Mouse (Mus musculus) limb, embryonic 13.5 days (tissue): ENCODE results near the gene Acap2. TPM values are rescaled to one million over a fixed set of nuclear protein-coding genes. Genes with fewer than 3 reads are reported as not detected.
A peak's percentile ranks its signal among the peaks of the same experiment; 100 is the strongest.

Source experiments
- ATAC-seq: fragments of 200-750 bp; cut with Nextera tagmentation; 2 replicates; pipeline ENCODE4 v1.8.0; 2017; ENCODE audit warnings: low read depth, moderate number of reproducible peaks, moderate TSS enrichment; ENCODE audit not compliant: low FRiP score
- H3K27ac ChIP-seq: fragments of 300-500 bp; sonication (generic); 2 replicates; pipeline ENCODE4 v1.5.1; 2015; ENCODE audit warnings: inconsistent platforms, mild to moderate bottlenecking, moderate library complexity
- H3K27me3 ChIP-seq: fragments of 300-500 bp; sonication (generic); 2 replicates; pipeline ENCODE4 v1.6.1; 2015; ENCODE audit warnings: mild to moderate bottlenecking, inconsistent platforms
- H3K36me3 ChIP-seq: fragments of 300-500 bp; sonication (generic); 2 replicates; pipeline ENCODE4 v1.6.1; 2015; ENCODE audit warnings: inconsistent platforms, mild to moderate bottlenecking, moderate library complexity
- H3K4me1 ChIP-seq: fragments of 300-500 bp; sonication (generic); 2 replicates; pipeline ENCODE4 v1.6.1; 2015; ENCODE audit warnings: inconsistent platforms
- H3K4me2 ChIP-seq: fragments of 300-500 bp; sonication (generic); replicated peaks from 2 replicates; pipeline ENCODE4 v1.6.1; 2015; ENCODE audit warnings: inconsistent platforms, mild to moderate bottlenecking, moderate library complexity
- H3K4me3 ChIP-seq: fragments of 300-500 bp; sonication (generic); 2 replicates; pipeline ENCODE4 v1.5.1; 2015; ENCODE audit warnings: moderate library complexity, mild to moderate bottlenecking, inconsistent platforms
- H3K9ac ChIP-seq: fragments of 300-500 bp; sonication (generic); 2 replicates; pipeline ENCODE4 v1.6.1; 2015; ENCODE audit warnings: mild to moderate bottlenecking, inconsistent platforms
- H3K9me3 ChIP-seq: fragments of 300-500 bp; sonication (generic); 2 replicates; pipeline ENCODE4 v1.6.1; 2016; ENCODE audit warnings: inconsistent platforms
- WGBS: fragments of 180-500 bp; shearing (Covaris S2); methylation state at CpG from one replicate; pipeline ENCODE4 v1.1.7; 2015; 5-methylcytosine and 5-hydroxymethylcytosine counted together
- polyA plus RNA-seq: library from polyadenylated mRNA; unstranded; fragments of >200 nt; fragmentation: Nextera tagmentation; extraction: Ambion mirVana; gene quantifications from 2 replicates; pipeline ENCODE4 v1.2.1, GENCODE M21; 2015

The Acap2 gene
- polyA plus RNA-seq, 1 experiment from 2014 or later: 20.9 TPM

- 8% methylated on average over 20 of the region's 20 CpGs for WGBS
- ATAC-seq: no peak
- Histone ChIP-seq H3K9me3 (no peaks in the 10 kb centered on the region), H3K36me3 (no peaks in the 10 kb centered on the region), H3K4me2 (peak overlapping the region; percentile 60), H3K27ac (no peak overlapping the region), H3K4me3 (peak overlapping the region; percentile 28), H3K27me3 (peaks cover 8% of the 10 kb centered on the region; the same call in 1 of the 2 replicates), H3K9ac (no peak overlapping the region; the same call in 1 of the 2 replicates), H3K4me1 (peaks cover 33% of the 10 kb centered on the region)
Observed at GRCm38 (mm10) chr16:31233541-31234339, 32.7 kb upstream of the Acap2 start.

- Histone ChIP-seq H3K4me1 (peaks cover 30% of the 10 kb centered on the region), H3K4me3 (peak overlapping the region; percentile 28; the same call in 1 of the 2 replicates), H3K9ac (no peak overlapping the region; the same call in 1 of the 2 replicates), H3K27ac (no peak overlapping the region), H3K27me3 (peaks cover 8% of the 10 kb centered on the region; the same call in 1 of the 2 replicates), H3K36me3 (no peaks in the 10 kb centered on the region), H3K9me3 (no peaks in the 10 kb centered on the region), H3K4me2 (peak overlapping the region; percentile 60)
- 12% methylated on average over 4 of the region's 4 CpGs for WGBS
- ATAC-seq: no peak
Observed at GRCm38 (mm10) chr16:31233167-31233498, 32.1 kb upstream of the Acap2 start.

- no peaks in the 10 kb centered on the region for H3K9me3 ChIP-seq
- WGBS: 63% methylated on average over 5 of the region's 5 CpGs
- H3K27me3 ChIP-seq: peaks cover 8% of the 10 kb centered on the region; the same call in 1 of the 2 replicates
- no peak overlapping the region for H3K27ac ChIP-seq
- H3K4me1 ChIP-seq: peaks cover 28% of the 10 kb centered on the region
- H3K9ac ChIP-seq: no peak overlapping the region
- no peak overlapping the region for H3K4me3 ChIP-seq
- H3K36me3 ChIP-seq: no peaks in the 10 kb centered on the region
- ATAC-seq: no peak
- H3K4me2 ChIP-seq: no peak overlapping the region
Observed at GRCm38 (mm10) chr16:31232491-31233166, 31.6 kb upstream of the Acap2 start.

- Histone ChIP-seq H3K27me3 (peaks cover 8% of the 10 kb centered on the region; the same call in 1 of the 2 replicates), H3K4me3 (no peak overlapping the region), H3K27ac (no peak overlapping the region), H3K36me3 (no peaks in the 10 kb centered on the region), H3K4me2 (no peak overlapping the region), H3K9ac (no peak overlapping the region), H3K4me1 (peaks cover 28% of the 10 kb centered on the region), H3K9me3 (no peaks in the 10 kb centered on the region)
- no peak for ATAC-seq
- 46% methylated on average over 5 of the region's 5 CpGs for WGBS
Observed at GRCm38 (mm10) chr16:31231591-31231990, 30.5 kb upstream of the Acap2 start.

GRCm38 (mm10) chr16:31227746-31228145 is 26.7 kb upstream of the Acap2 start:
- H3K27ac ChIP-seq: no peak overlapping the region
- no peak overlapping the region for H3K9ac ChIP-seq
- H3K27me3 ChIP-seq: no peaks in the 10 kb centered on the region
- WGBS: 89% methylated on average over 1 of the region's 1 CpGs
- no peak overlapping the region for H3K4me2 ChIP-seq
- ATAC-seq: no peak
- no peaks in the 10 kb centered on the region for H3K9me3 ChIP-seq
- H3K36me3 ChIP-seq: no peaks in the 10 kb centered on the region
- H3K4me3 ChIP-seq: no peak overlapping the region
- H3K4me1 ChIP-seq: 0 out of 2 replicates have a peak, but pooled peaks cover under 1% of the 10 kb centered on the region

- ATAC-seq: no peak
- Histone ChIP-seq H3K9ac (no peak overlapping the region), H3K4me1 (no peaks in the 10 kb centered on the region), H3K36me3 (no peaks in the 10 kb centered on the region), H3K9me3 (peaks cover 8% of the 10 kb centered on the region), H3K27me3 (peaks cover 4% of the 10 kb centered on the region; the same call in 1 of the 2 replicates), H3K4me3 (no peak overlapping the region), H3K27ac (no peak overlapping the region), H3K4me2 (no peak overlapping the region)
- 91% methylated on average over 4 of the region's 4 CpGs for WGBS
Observed at GRCm38 (mm10) chr16:31215271-31215670, 14.2 kb upstream of the Acap2 start.

GRCm38 (mm10) chr16:31213463-31213862 is 12.4 kb upstream of the Acap2 start:
- Histone ChIP-seq H3K27me3 (peaks cover 8% of the 10 kb centered on the region; the same call in 1 of the 2 replicates), H3K9me3 (peaks cover 8% of the 10 kb centered on the region), H3K4me2 (no peak overlapping the region), H3K4me1 (peaks cover 4% of the 10 kb centered on the region), H3K4me3 (no peak overlapping the region), H3K9ac (no peak overlapping the region), H3K36me3 (no peaks in the 10 kb centered on the region), H3K27ac (no peak overlapping the region)
- ATAC-seq: no peak
- WGBS: 84% methylated on average over 6 of the region's 6 CpGs

GRCm38 (mm10) chr16:31211503-31211902 is 10.5 kb upstream of the Acap2 start:
- no peak overlapping the region for H3K27ac ChIP-seq
- WGBS: 82% methylated on average over 9 of the region's 9 CpGs

GRCm38 (mm10) chr16:31210453-31210852 is 9.4 kb upstream of the Acap2 start:
- H3K9ac ChIP-seq: no peak overlapping the region
- no peak overlapping the region for H3K4me3 ChIP-seq
- no peak for ATAC-seq
- H3K27me3 ChIP-seq: peaks cover 11% of the 10 kb centered on the region; the same call in 1 of the 2 replicates
- H3K4me2 ChIP-seq: no peak overlapping the region
- H3K27ac ChIP-seq: no peak overlapping the region
- peaks cover 10% of the 10 kb centered on the region for H3K4me1 ChIP-seq
- no peaks in the 10 kb centered on the region for H3K36me3 ChIP-seq
- peaks cover 3% of the 10 kb centered on the region for H3K9me3 ChIP-seq
- 66% methylated on average over 4 of the region's 4 CpGs for WGBS

More at GRCm38 (mm10) chr16:31211503-31211902, 10.5 kb upstream of the Acap2 start:
- Histone ChIP-seq H3K4me2 (no peak overlapping the region), H3K9me3 (peaks cover 8% of the 10 kb centered on the region), H3K4me1 (peaks cover 10% of the 10 kb centered on the region), H3K27me3 (peaks cover 11% of the 10 kb centered on the region; the same call in 1 of the 2 replicates), H3K9ac (no peak overlapping the region), H3K36me3 (no peaks in the 10 kb centered on the region), H3K4me3 (no peak overlapping the region)
- no peak for ATAC-seq

- no peak for ATAC-seq
- peaks cover 10% of the 10 kb centered on the region for H3K4me1 ChIP-seq
- no peak overlapping the region for H3K4me3 ChIP-seq
- no peak overlapping the region for H3K4me2 ChIP-seq
- peaks cover 11% of the 10 kb centered on the region; the same call in 1 of the 2 replicates for H3K27me3 ChIP-seq
- H3K27ac ChIP-seq: no peak overlapping the region
- H3K9me3 ChIP-seq: no peaks in the 10 kb centered on the region
- no peak overlapping the region for H3K9ac ChIP-seq
- 70% methylated on average over 5 of the region's 5 CpGs for WGBS
- no peaks in the 10 kb centered on the region for H3K36me3 ChIP-seq
Observed at GRCm38 (mm10) chr16:31209911-31210310, 8.9 kb upstream of the Acap2 start.

- Histone ChIP-seq H3K4me1 (peaks cover 14% of the 10 kb centered on the region), H3K4me2 (no peak overlapping the region), H3K27ac (no peak overlapping the region), H3K36me3 (no peaks in the 10 kb centered on the region), H3K4me3 (no peak overlapping the region), H3K27me3 (peaks cover 9% of the 10 kb centered on the region; the same call in 1 of the 2 replicates), H3K9me3 (no peaks in the 10 kb centered on the region), H3K9ac (no peak overlapping the region)
- 77% methylated on average over 7 of the region's 7 CpGs for WGBS
- no peak for ATAC-seq
Observed at GRCm38 (mm10) chr16:31205726-31206125, 4.7 kb upstream of the Acap2 start.

- Histone ChIP-seq H3K9me3 (no peaks in the 10 kb centered on the region), H3K4me3 (no peak overlapping the region), H3K27ac (no peak overlapping the region), H3K27me3 (peaks cover 6% of the 10 kb centered on the region; the same call in 1 of the 2 replicates), H3K4me2 (no peak overlapping the region), H3K36me3 (no peaks in the 10 kb centered on the region), H3K4me1 (peaks cover 14% of the 10 kb centered on the region), H3K9ac (no peak overlapping the region)
- no peak for ATAC-seq
- WGBS: 90% methylated on average over 8 of the region's 8 CpGs
Observed at GRCm38 (mm10) chr16:31205187-31205586, 4.1 kb upstream of the Acap2 start.
